Comparison of ENCODE assay signal across 8 mouse cellular contexts in genomic region chr12:49382565-49383520, GRCm38 (mm10). TPM values are rescaled to one million over a fixed set of nuclear protein-coding genes. Genes with fewer than 3 reads are reported as not detected.
DNase-seq lines count a peak whose midpoint lies in the region; ATAC-seq and TF ChIP-seq lines count a peak whose summit lies in the region.
"Had no signal": no experiment of that assay in that cellular context is flagged by ENCODE, and none has a peak within 500 bp of the region (broad histone marks: within the 10 kb centered on the region; RNA-seq: fewer than 3 reads in every experiment).

Gene Foxg1 (plus strand): TSS chr12:49382660.

- under 1% methylated on average over 52 of the region's 61 CpGs for WGBS in forebrain, embryonic 13.5 days
- WGBS in neural tube, embryonic 11.5 days, result under 1% methylated on average over 50 of the region's 61 CpGs

- H3K9me3 ChIP-seq in forebrain, embryonic 13.5 days (replicated peaks), result no peaks in the 10 kb centered on the region
- H3K9me3 ChIP-seq in neural tube, embryonic 11.5 days (ENCODE audit: control insufficient read depth, low read length), result no peaks in the 10 kb centered on the region

- no peak for DNase-seq in testis, postnatal 10 days (ENCODE audit: low spot score)
- peak; percentile 65 to 73 for DNase-seq in layer of hippocampus, postnatal 36 days
- DNase-seq in neural tube, embryonic 11.5 days (ENCODE audit: low spot score), result peak; percentile 53
- DNase-seq in T-cell, adult 2 months (ENCODE audit: low spot score), result no peak
- no peak for DNase-seq in gastrocnemius, postnatal 36 days

- peak within 1 kb of the TSS; percentile 100 for H3K9ac ChIP-seq in forebrain, embryonic 13.5 days
- H3K9ac ChIP-seq in neural tube, embryonic 11.5 days (ENCODE audit: low read length), result no peak within 1 kb of the TSS

- peak; percentile 3 for ATAC-seq in forebrain, embryonic 13.5 days
- peak; percentile 8; the same call in 1 of the 2 replicates for ATAC-seq in neural tube, embryonic 11.5 days (ENCODE audit: insufficient read depth, low FRiP score, low TSS enrichment)

- no peaks in the 10 kb centered on the region for H3K36me3 ChIP-seq in testis, adult 2 months (ENCODE audit: control insufficient read depth, insufficient read depth, low read length)
- peaks cover 10% of the 10 kb centered on the region for H3K36me3 ChIP-seq in forebrain, embryonic 13.5 days (ENCODE audit: poor library complexity, severe bottlenecking)
- no peaks in the 10 kb centered on the region for H3K36me3 ChIP-seq in neural tube, embryonic 11.5 days (ENCODE audit: control insufficient read depth, insufficient read depth, low read length)

- peaks cover 11% of the 10 kb centered on the region for H3K27me3 ChIP-seq in testis, adult 2 months (ENCODE audit: control insufficient read depth, insufficient read depth, low read length)
- peaks cover 5% of the 10 kb centered on the region; the same call in 1 of the 2 replicates for H3K27me3 ChIP-seq in forebrain, embryonic 13.5 days
- H3K27me3 ChIP-seq in neural tube, embryonic 11.5 days (ENCODE audit: control insufficient read depth, insufficient read depth, low read length), result peaks cover 89% of the 10 kb centered on the region

- peak within 1 kb of the TSS; percentile 60 for H3K4me3 ChIP-seq in testis, adult 2 months (ENCODE audit: control insufficient read depth, low read depth, low read length)
- peak within 1 kb of the TSS; percentile 85 for H3K4me3 ChIP-seq in forebrain, embryonic 13.5 days
- peak within 1 kb of the TSS; percentile 32 for H3K4me3 ChIP-seq in neural tube, embryonic 11.5 days (ENCODE audit: low read depth, low read length)

- peaks cover 14% of the 10 kb centered on the region for H3K4me1 ChIP-seq in testis, adult 2 months (ENCODE audit: control insufficient read depth, insufficient read depth, low read length)
- H3K4me1 ChIP-seq in forebrain, embryonic 13.5 days, result peaks cover 20% of the 10 kb centered on the region; the same call in 1 of the 2 replicates
- no peaks in the 10 kb centered on the region for H3K4me1 ChIP-seq in neural tube, embryonic 11.5 days (ENCODE audit: control insufficient read depth, insufficient read depth, low read length)

- no peak for TF ChIP-seq CTCF in testis, adult 2 months (IDR thresholded peaks at IDR 0.05; ENCODE audit: control insufficient read depth, insufficient read depth, insufficient replicate concordance, low read depth, low read length)

- intact Hi-C loops in gastrocnemius, postnatal 36 days (cut with DNase I), result no loop called here

- H3K4me2 ChIP-seq in forebrain, embryonic 13.5 days, result peak within 1 kb of the TSS; percentile 75
- peak within 1 kb of the TSS; percentile 36 for H3K4me2 ChIP-seq in neural tube, embryonic 11.5 days (ENCODE audit: low read depth)

- H3K27ac ChIP-seq in testis, adult 2 months (ENCODE audit: control insufficient read depth, insufficient read depth, low read depth, low read length), result no peak within 1 kb of the TSS
- H3K27ac ChIP-seq in forebrain, embryonic 13.5 days, result peak within 1 kb of the TSS; percentile 100
- no peak within 1 kb of the TSS for H3K27ac ChIP-seq in neural tube, embryonic 11.5 days (ENCODE audit: low read depth, low read length)

- TF ChIP-seq POLR2A in testis, adult 2 months (IDR thresholded peaks at IDR 0.05; ENCODE audit: control insufficient read depth, low read depth, low read length), result no peak

RNA-seq across cellular contexts. Expression of gene Foxg1, which starts in this region (rescaled TPM):
- 0.67 and 0.91 TPM in 2 replicates for polyA plus RNA-seq in testis, adult 2 months (2012; rRNA removed)
- 76.5 and 98.6 TPM in 2 replicates for polyA plus RNA-seq in forebrain, embryonic 13.5 days (2015; fragmentation: Nextera tagmentation; extraction: Ambion mirVana)
- 100 to 1,000 TPM; 150 to 156 TPM for total RNA-seq in layer of hippocampus, postnatal 36 days (2021)
- polyA plus RNA-seq in neural tube, embryonic 11.5 days (2014; fragmentation: Nextera tagmentation; extraction: Ambion mirVana), result 0.86 and 1.2 TPM in 2 replicates
- total RNA-seq in gastrocnemius, postnatal 36 days (2021), result not detected
- polyA plus RNA-seq: spleen, adult 2 months had no signal

Comparison
In these comparisons a context has a peak if more than half of its experiments do, and no peak if none do; other contexts are left out.
1. RNA of gene Foxg1 (total RNA-seq): 150 to 156 TPM in layer of hippocampus, postnatal 36 days; not detected in gastrocnemius, postnatal 36 days; every median in the first group is over 100 times any median in the second.
2. RNA of gene Foxg1 (polyA plus RNA-seq): 76.5 to 98.6 TPM in forebrain, embryonic 13.5 days; 0.86 to 1.2 TPM in neural tube, embryonic 11.5 days and 0.67 to 0.91 TPM in testis, adult 2 months; every median in the first group is over 10 times any median in the second.
3. H3K4me3 ChIP-seq: peak in every context shown above with its lines; median percentile 85 in forebrain, embryonic 13.5 days; 60 in testis, adult 2 months; 32 in neural tube, embryonic 11.5 days.
4. DNase-seq: peak in layer of hippocampus, postnatal 36 days (2 of 2) and neural tube, embryonic 11.5 days (single experiment); none in testis, postnatal 10 days (single experiment), T-cell, adult 2 months (single experiment) and gastrocnemius, postnatal 36 days (0 of 2).